Mouse (Mus musculus): ENCODE measurements around the gene Zbtb38. TPM values are rescaled to one million over a fixed set of nuclear protein-coding genes. Genes with fewer than 3 reads are reported as not detected.

Zbtb38 gene
- polyA plus RNA-seq, 1 experiment from 2014 or later, result 8.1 TPM

- WGBS, result 88% methylated on average over 8 of the region's 8 CpGs
- H3K4me3 ChIP-seq, result no peak overlapping the region
- 0 out of 2 replicates have a peak, but pooled peaks cover 5% of the 10 kb centered on the region for H3K4me1 ChIP-seq
- no peak overlapping the region for H3K27ac ChIP-seq (replicated peaks)
- H3K27me3 ChIP-seq (ENCODE audit: low read depth, poor library complexity, severe bottlenecking), result no peaks in the 10 kb centered on the region
- no peak for DNase-seq (ENCODE audit: low spot score)
- no peaks in the 10 kb centered on the region for H3K36me3 ChIP-seq
- H3K9me3 ChIP-seq (replicated peaks), result no peaks in the 10 kb centered on the region
Observed at GRCm38 (mm10) chr9:96782062-96782461, 29.4 kb upstream of the Zbtb38 start.

GRCm38 (mm10) chr9:96773146-96773545 is 20.5 kb upstream of the Zbtb38 start:
- Histone ChIP-seq H3K36me3 (no peaks in the 10 kb centered on the region), H3K27ac (replicated peaks) (no peak overlapping the region), H3K27me3 (ENCODE audit: low read depth, poor library complexity, severe bottlenecking) (no peaks in the 10 kb centered on the region), H3K9me3 (replicated peaks) (no peaks in the 10 kb centered on the region), H3K4me1 (peaks cover 14% of the 10 kb centered on the region), H3K4me3 (no peak overlapping the region)
- 20% methylated on average over 6 of the region's 6 CpGs for WGBS
- no peak for DNase-seq (ENCODE audit: low spot score)

GRCm38 (mm10) chr9:96770443-96770842 is 17.8 kb upstream of the Zbtb38 start:
- 80% methylated on average over 3 of the region's 3 CpGs for WGBS
- Histone ChIP-seq H3K4me1 (peaks cover 14% of the 10 kb centered on the region), H3K27me3 (ENCODE audit: low read depth, poor library complexity, severe bottlenecking) (no peaks in the 10 kb centered on the region), H3K27ac (replicated peaks) (no peak overlapping the region), H3K4me3 (no peak overlapping the region), H3K9me3 (replicated peaks) (no peaks in the 10 kb centered on the region), H3K36me3 (no peaks in the 10 kb centered on the region)
- DNase-seq (ENCODE audit: low spot score), result no peak

GRCm38 (mm10) chr9:96769651-96770050 is 17.0 kb upstream of the Zbtb38 start:
- no peak overlapping the region for H3K27ac ChIP-seq (replicated peaks)
- no peaks in the 10 kb centered on the region for H3K9me3 ChIP-seq (replicated peaks)
- no peaks in the 10 kb centered on the region for H3K27me3 ChIP-seq (ENCODE audit: low read depth, poor library complexity, severe bottlenecking)
- peaks cover 14% of the 10 kb centered on the region for H3K4me1 ChIP-seq
- no peak overlapping the region for H3K4me3 ChIP-seq
- 84% methylated on average over 9 of the region's 9 CpGs for WGBS
- no peak for DNase-seq (ENCODE audit: low spot score)
- H3K36me3 ChIP-seq, result no peaks in the 10 kb centered on the region

GRCm38 (mm10) chr9:96767874-96768273 is 15.2 kb upstream of the Zbtb38 start:
- H3K9me3 ChIP-seq (replicated peaks), result no peaks in the 10 kb centered on the region
- no peak for DNase-seq (ENCODE audit: low spot score)
- H3K4me1 ChIP-seq, result peaks cover 3% of the 10 kb centered on the region
- no peak overlapping the region for H3K27ac ChIP-seq (replicated peaks)
- H3K4me3 ChIP-seq, result no peak overlapping the region
- no peaks in the 10 kb centered on the region for H3K27me3 ChIP-seq (ENCODE audit: low read depth, poor library complexity, severe bottlenecking)
- no peaks in the 10 kb centered on the region for H3K36me3 ChIP-seq

- Histone ChIP-seq H3K4me1 (no peaks in the 10 kb centered on the region), H3K27me3 (ENCODE audit: low read depth, poor library complexity, severe bottlenecking) (no peaks in the 10 kb centered on the region), H3K9me3 (replicated peaks) (no peaks in the 10 kb centered on the region), H3K36me3 (no peaks in the 10 kb centered on the region), H3K27ac (replicated peaks) (no peak overlapping the region), H3K4me3 (no peak overlapping the region)
- no peak for DNase-seq (ENCODE audit: low spot score)
Observed at GRCm38 (mm10) chr9:96766078-96766477, 13.4 kb upstream of the Zbtb38 start.

GRCm38 (mm10) chr9:96765410-96765809 is 12.8 kb upstream of the Zbtb38 start:
- Histone ChIP-seq H3K27me3 (ENCODE audit: low read depth, poor library complexity, severe bottlenecking) (no peaks in the 10 kb centered on the region), H3K9me3 (replicated peaks) (no peaks in the 10 kb centered on the region), H3K4me1 (no peaks in the 10 kb centered on the region), H3K4me3 (no peak overlapping the region), H3K36me3 (no peaks in the 10 kb centered on the region), H3K27ac (replicated peaks) (no peak overlapping the region)
- 76% methylated on average over 5 of the region's 5 CpGs for WGBS
- DNase-seq (ENCODE audit: low spot score), result no peak

GRCm38 (mm10) chr9:96763847-96764631 is 11.4 kb upstream of the Zbtb38 start:
- Histone ChIP-seq H3K4me1 (0 out of 2 replicates have a peak, but pooled peaks cover under 1% of the 10 kb centered on the region), H3K27ac (replicated peaks) (no peak overlapping the region), H3K4me3 (no peak overlapping the region), H3K27me3 (ENCODE audit: low read depth, poor library complexity, severe bottlenecking) (no peaks in the 10 kb centered on the region), H3K9me3 (replicated peaks) (no peaks in the 10 kb centered on the region), H3K36me3 (no peaks in the 10 kb centered on the region)
- DNase-seq (ENCODE audit: low spot score), result no peak
- WGBS, result 87% methylated on average over 9 of the region's 9 CpGs

GRCm38 (mm10) chr9:96763025-96763424 is 10.4 kb upstream of the Zbtb38 start:
- Histone ChIP-seq H3K4me1 (peaks cover 5% of the 10 kb centered on the region; the same call in 1 of the 2 replicates), H3K36me3 (no peaks in the 10 kb centered on the region), H3K27ac (replicated peaks) (no peak overlapping the region), H3K4me3 (no peak overlapping the region), H3K27me3 (ENCODE audit: low read depth, poor library complexity, severe bottlenecking) (no peaks in the 10 kb centered on the region), H3K9me3 (replicated peaks) (no peaks in the 10 kb centered on the region)
- WGBS, result 90% methylated on average over 3 of the region's 3 CpGs
- no peak for DNase-seq (ENCODE audit: low spot score)

GRCm38 (mm10) chr9:96758749-96759597 is 6.3 kb upstream of the Zbtb38 start:
- Histone ChIP-seq H3K27me3 (ENCODE audit: low read depth, poor library complexity, severe bottlenecking) (no peaks in the 10 kb centered on the region), H3K9me3 (replicated peaks) (no peaks in the 10 kb centered on the region), H3K36me3 (no peaks in the 10 kb centered on the region), H3K27ac (replicated peaks) (peak overlapping the region; percentile 77), H3K4me1 (peaks cover 5% of the 10 kb centered on the region; the same call in 1 of the 2 replicates), H3K4me3 (peak overlapping the region; percentile 49)
- DNase-seq (ENCODE audit: low spot score), result peak; percentile 73
- 15% methylated on average over 22 of the region's 22 CpGs for WGBS

GRCm38 (mm10) chr9:96756638-96757435 is 4.2 kb upstream of the Zbtb38 start:
- H3K27ac ChIP-seq (replicated peaks), result no peak overlapping the region
- H3K4me1 ChIP-seq, result peaks cover 15% of the 10 kb centered on the region
- no peak overlapping the region for H3K4me3 ChIP-seq
- no peaks in the 10 kb centered on the region; the same call in 1 of the 2 replicates for H3K27me3 ChIP-seq (ENCODE audit: low read depth, poor library complexity, severe bottlenecking)
- DNase-seq (ENCODE audit: low spot score), result no peak
- no peaks in the 10 kb centered on the region for H3K9me3 ChIP-seq (replicated peaks)
- H3K36me3 ChIP-seq, result no peaks in the 10 kb centered on the region
- WGBS, result 94% methylated on average over 9 of the region's 9 CpGs

GRCm38 (mm10) chr9:96755761-96756160 is 3.1 kb upstream of the Zbtb38 start:
- Histone ChIP-seq H3K9me3 (replicated peaks) (no peaks in the 10 kb centered on the region), H3K27me3 (ENCODE audit: low read depth, poor library complexity, severe bottlenecking) (no peaks in the 10 kb centered on the region; the same call in 1 of the 2 replicates), H3K36me3 (no peaks in the 10 kb centered on the region), H3K4me3 (no peak overlapping the region), H3K4me1 (peaks cover 15% of the 10 kb centered on the region), H3K27ac (replicated peaks) (no peak overlapping the region)
- DNase-seq (ENCODE audit: low spot score), result no peak
- 89% methylated on average over 11 of the region's 11 CpGs for WGBS

All from midbrain, embryonic 10.5 days (tissue).